Mouse (Mus musculus): ENCODE results near the gene Tcap. TPM values are rescaled to one million over a fixed set of nuclear protein-coding genes. Genes with fewer than 3 reads are reported as not detected.

Tcap gene
- 0.16 and 0.40 TPM in 2 replicates for polyA plus RNA-seq (2016; fragmentation: Nextera tagmentation; extraction: Ambion mirVana)

DNA sequence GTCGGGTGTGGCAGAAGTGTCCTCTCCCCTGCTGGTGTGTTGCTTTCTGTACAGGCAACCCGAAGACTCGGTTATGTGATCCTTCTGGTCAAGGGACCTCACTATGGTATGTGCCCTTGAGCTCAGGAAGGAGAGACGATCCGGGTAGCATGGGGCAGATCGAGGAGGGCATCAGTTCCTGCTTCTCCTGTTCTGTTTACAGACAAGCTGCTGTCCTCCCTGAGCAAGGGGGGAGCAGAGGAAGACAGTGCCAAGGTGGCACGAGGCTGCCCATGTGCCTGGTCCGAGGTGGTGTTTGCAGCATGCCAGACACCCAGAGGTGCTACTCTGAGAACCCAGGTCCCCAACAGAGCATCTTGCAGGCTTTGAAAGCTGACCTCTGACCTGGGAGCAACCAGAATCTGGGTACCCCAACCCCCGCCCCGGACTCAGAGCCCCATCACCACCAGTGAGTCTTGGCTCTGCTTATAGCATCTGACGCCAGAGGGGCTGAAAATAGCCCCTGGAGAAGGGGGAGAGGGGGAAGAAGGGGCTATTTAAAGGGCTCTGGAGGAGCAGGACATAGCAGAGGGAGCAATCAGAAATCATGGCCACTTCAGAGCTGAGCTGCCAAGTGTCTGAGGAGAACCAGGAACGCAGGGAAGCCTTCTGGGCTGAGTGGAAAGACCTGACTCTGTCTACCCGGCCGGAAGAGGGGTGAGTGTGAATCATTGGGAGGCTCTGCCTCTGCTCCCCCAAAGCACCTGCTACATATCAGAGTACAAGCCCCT, at the start of gene Tcap:
Gene Tcap (plus strand): TSS at position 551 of the 770 bp plus-strand sequence.
- Histone ChIP-seq H3K27ac (no peak within 1 kb of the TSS), H3K9me3 (replicated peaks) (no peaks in the 10 kb centered on the region), H3K27me3 (ENCODE audit: low read depth, poor library complexity, severe bottlenecking) (peaks cover 56% of the 10 kb centered on the region), H3K36me3 (peaks cover 34% of the 10 kb centered on the region), H3K4me1 (peaks cover 12% of the 10 kb centered on the region), H3K4me3 (no peak within 1 kb of the TSS)
- WGBS = 57% methylated on average over 14 of the region's 14 CpGs
- no peak for DNase-seq (ENCODE audit: low spot score)

- peak overlapping the region; percentile 29 for H3K4me3 ChIP-seq
- DNase-seq (ENCODE audit: low spot score) = no peak
- 1% methylated on average over 41 of the region's 41 CpGs for WGBS
- H3K36me3 ChIP-seq = no peaks in the 10 kb centered on the region
- peaks cover 20% of the 10 kb centered on the region for H3K4me1 ChIP-seq
- H3K27ac ChIP-seq = no peak overlapping the region
- H3K27me3 ChIP-seq (ENCODE audit: low read depth, poor library complexity, severe bottlenecking) = peaks cover 100% of the 10 kb centered on the region
- no peaks in the 10 kb centered on the region for H3K9me3 ChIP-seq (replicated peaks)
These were observed 49.5 kb upstream of the Tcap start for GRCm38 (mm10) chr11:98333981-98334741.

- peaks cover 28% of the 10 kb centered on the region for H3K4me1 ChIP-seq
- no peak overlapping the region for H3K4me3 ChIP-seq
- no peak for DNase-seq (ENCODE audit: low spot score)
- no peaks in the 10 kb centered on the region for H3K9me3 ChIP-seq (replicated peaks)
- WGBS = 8% methylated on average over 9 of the region's 9 CpGs
- H3K36me3 ChIP-seq = no peaks in the 10 kb centered on the region
- peaks cover 100% of the 10 kb centered on the region for H3K27me3 ChIP-seq (ENCODE audit: low read depth, poor library complexity, severe bottlenecking)
- no peak overlapping the region for H3K27ac ChIP-seq
These were observed 48.4 kb upstream of the Tcap start for GRCm38 (mm10) chr11:98335250-98335649.

DNA sequence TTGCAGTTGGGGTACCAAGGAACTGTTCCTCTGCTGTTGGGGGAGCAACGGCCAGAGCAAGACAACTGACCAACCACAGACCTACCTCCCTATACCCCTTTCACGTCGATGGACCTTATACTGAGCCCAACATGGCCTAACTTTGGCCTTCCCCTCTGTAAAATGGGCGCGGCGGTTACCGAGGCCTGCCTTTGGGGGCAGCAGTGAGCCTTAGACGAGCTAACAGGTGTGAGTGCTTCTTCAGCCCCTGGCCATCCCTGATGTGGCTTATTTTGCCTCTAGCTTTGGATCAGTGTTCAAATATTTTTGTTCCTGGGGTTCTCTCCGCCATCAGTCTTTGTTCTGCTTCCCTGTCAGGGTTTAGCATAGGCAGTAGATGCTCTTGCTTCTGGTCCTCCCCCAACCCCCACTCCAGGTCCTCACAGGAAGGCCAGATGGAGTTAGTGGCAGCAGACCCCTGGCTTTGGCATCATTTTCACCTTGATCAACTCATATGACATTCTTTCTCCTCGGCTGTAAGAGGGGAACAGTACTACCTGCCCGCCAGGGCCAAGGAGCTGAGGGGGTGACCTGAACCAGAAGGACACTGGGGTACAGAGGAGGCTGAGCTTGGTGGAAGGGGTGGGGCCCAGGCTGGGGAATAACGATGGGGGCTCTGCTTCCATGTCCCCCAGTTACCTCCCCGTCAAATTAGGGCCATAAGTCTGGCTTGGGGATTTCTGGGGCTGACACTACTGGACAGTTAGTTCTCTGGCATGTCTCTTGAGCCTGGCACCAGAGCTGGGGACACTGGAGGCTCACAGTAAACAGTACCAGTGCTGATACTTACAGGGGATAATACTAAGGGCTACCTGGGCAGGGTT, 47.1 kb upstream of the Tcap start:
- peaks cover 28% of the 10 kb centered on the region for H3K4me1 ChIP-seq
- no peak overlapping the region for H3K4me3 ChIP-seq
- no peak overlapping the region for H3K27ac ChIP-seq
- no peaks in the 10 kb centered on the region for H3K36me3 ChIP-seq
- DNase-seq (ENCODE audit: low spot score) = no peak
- H3K27me3 ChIP-seq (ENCODE audit: low read depth, poor library complexity, severe bottlenecking) = peaks cover 99% of the 10 kb centered on the region
- 20% methylated on average over 13 of the region's 13 CpGs for WGBS
- no peaks in the 10 kb centered on the region for H3K9me3 ChIP-seq (replicated peaks)

GRCm38 (mm10) chr11:98338507-98338961, 45.1 kb upstream of the Tcap start:
- H3K27ac ChIP-seq = no peak overlapping the region
- 2% methylated on average over 52 of the region's 57 CpGs for WGBS

GRCm38 (mm10) chr11:98339071-98339501, 44.5 kb upstream of the Tcap start:
- no peak for DNase-seq (ENCODE audit: low spot score)
- under 1% methylated on average over 19 of the region's 19 CpGs for WGBS
- Histone ChIP-seq H3K27me3 (ENCODE audit: low read depth, poor library complexity, severe bottlenecking) (peaks cover 98% of the 10 kb centered on the region), H3K4me3 (peak overlapping the region; percentile 55), H3K9me3 (replicated peaks) (no peaks in the 10 kb centered on the region), H3K4me1 (peaks cover 35% of the 10 kb centered on the region), H3K36me3 (no peaks in the 10 kb centered on the region), H3K27ac (no peak overlapping the region)

More at GRCm38 (mm10) chr11:98338507-98338961, 45.1 kb upstream of the Tcap start:
- peaks cover 98% of the 10 kb centered on the region for H3K27me3 ChIP-seq (ENCODE audit: low read depth, poor library complexity, severe bottlenecking)
- H3K4me3 ChIP-seq = peak overlapping the region; percentile 55
- no peaks in the 10 kb centered on the region for H3K36me3 ChIP-seq
- no peaks in the 10 kb centered on the region for H3K9me3 ChIP-seq (replicated peaks)
- H3K4me1 ChIP-seq = peaks cover 39% of the 10 kb centered on the region
- no peak for DNase-seq (ENCODE audit: low spot score)

GRCm38 (mm10) chr11:98339679-98340287, 43.8 kb upstream of the Tcap start:
- H3K9me3 ChIP-seq (replicated peaks) = no peaks in the 10 kb centered on the region
- H3K36me3 ChIP-seq = no peaks in the 10 kb centered on the region
- no peak overlapping the region for H3K4me3 ChIP-seq
- DNase-seq (ENCODE audit: low spot score) = no peak
- H3K27ac ChIP-seq = no peak overlapping the region
- 4% methylated on average over 11 of the region's 11 CpGs for WGBS
- peaks cover 97% of the 10 kb centered on the region for H3K27me3 ChIP-seq (ENCODE audit: low read depth, poor library complexity, severe bottlenecking)
- H3K4me1 ChIP-seq = peaks cover 29% of the 10 kb centered on the region

DNA sequence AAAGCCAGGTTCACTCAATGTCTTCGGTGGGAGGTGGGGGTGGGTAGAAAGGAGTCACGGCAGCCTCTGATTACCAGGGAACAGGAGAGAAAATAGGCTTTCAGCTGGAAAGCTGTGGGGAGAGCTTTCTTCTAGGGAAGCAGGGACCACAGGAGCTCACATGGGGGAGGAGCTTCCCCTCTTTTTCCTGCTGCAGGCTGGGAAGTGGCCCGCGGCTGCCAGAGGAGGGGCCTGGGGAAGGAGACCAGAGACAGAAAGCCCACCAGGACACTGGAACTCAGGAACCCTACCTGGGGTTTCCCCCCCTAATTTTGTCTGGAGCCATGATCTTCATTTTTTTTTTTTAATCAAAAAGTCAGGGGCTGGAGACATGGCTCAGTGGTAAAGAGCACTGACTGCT, 43.0 kb upstream of the Tcap start:
- H3K36me3 ChIP-seq = no peaks in the 10 kb centered on the region
- WGBS = 11% methylated on average over 4 of the region's 4 CpGs
- H3K27me3 ChIP-seq (ENCODE audit: low read depth, poor library complexity, severe bottlenecking) = peaks cover 97% of the 10 kb centered on the region
- DNase-seq (ENCODE audit: low spot score) = no peak
- H3K4me1 ChIP-seq = peaks cover 29% of the 10 kb centered on the region
- H3K27ac ChIP-seq = no peak overlapping the region
- H3K9me3 ChIP-seq (replicated peaks) = no peaks in the 10 kb centered on the region
- H3K4me3 ChIP-seq = no peak overlapping the region

DNA sequence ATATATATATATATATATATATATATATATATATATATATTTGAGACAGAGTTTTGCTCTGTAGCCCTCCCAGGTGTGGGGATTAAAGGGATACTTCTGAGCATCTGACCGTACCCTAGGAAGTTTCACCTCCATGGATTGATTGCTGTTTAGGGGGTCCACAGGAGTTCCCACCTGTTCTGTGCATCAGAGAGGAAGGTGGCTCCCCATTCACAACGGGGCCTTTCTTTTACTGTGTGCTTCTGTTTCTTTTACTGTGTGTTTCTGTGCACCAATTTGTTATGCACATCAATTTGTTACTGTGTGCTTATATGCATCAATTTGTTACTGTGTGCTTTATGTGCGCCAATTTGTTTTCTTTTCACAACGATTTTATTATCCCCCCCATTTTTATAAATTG, 42.4 kb upstream of the Tcap start:
- peaks cover 29% of the 10 kb centered on the region for H3K4me1 ChIP-seq
- no peak overlapping the region for H3K4me3 ChIP-seq
- H3K27ac ChIP-seq = no peak overlapping the region
- DNase-seq (ENCODE audit: low spot score) = no peak
- peaks cover 97% of the 10 kb centered on the region for H3K27me3 ChIP-seq (ENCODE audit: low read depth, poor library complexity, severe bottlenecking)
- no peaks in the 10 kb centered on the region for H3K9me3 ChIP-seq (replicated peaks)
- 62% methylated on average over 4 of the region's 4 CpGs for WGBS
- H3K36me3 ChIP-seq = no peaks in the 10 kb centered on the region

DNA sequence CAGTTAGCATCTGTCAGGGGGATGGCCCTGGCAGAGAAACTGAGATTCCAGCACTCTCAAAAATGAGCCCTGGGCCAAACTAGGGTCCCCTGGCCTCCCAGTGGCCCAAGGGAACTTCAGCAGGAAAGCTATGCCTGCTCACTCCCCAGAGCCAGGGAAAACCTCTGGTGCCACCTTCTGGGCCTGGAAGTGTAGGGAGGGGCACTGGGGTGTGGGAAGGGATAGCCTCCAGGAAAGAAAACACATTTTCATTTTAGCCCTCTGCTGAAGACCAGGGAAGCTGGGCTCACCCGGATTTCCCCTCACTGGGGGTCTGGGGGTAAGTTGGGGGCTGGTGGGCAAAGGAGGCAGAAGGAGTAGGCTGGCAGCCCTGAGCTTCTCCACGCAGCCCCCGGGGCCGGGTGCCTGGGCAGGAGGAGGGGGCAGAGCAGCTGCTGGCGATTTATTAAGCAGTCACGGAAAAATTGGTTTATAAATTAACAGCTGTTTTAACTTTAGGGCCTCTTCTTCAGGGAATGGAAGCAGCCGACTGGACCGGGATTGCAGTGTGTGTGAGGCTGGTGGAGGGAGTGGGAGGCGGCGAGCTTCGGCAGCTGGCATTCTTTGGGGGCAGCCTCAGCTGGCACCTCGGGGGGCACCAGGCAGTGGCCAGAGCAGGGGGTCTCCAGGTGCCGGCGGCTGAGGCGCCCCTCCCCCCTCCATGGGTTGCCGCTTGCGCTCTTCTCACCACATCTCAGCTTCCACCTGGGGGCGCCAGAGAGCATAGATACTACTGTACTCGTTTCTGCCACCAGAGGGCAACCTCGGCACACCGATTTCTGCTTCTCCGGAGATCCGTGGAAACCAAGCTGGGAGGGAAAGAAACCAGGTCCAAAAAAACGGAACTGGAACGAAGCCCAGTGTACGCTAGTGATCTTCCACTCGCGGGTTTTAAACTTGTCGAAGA, 41.3 kb upstream of the Tcap start:
- peaks cover 29% of the 10 kb centered on the region for H3K4me1 ChIP-seq
- peak overlapping the region; percentile 31 for H3K4me3 ChIP-seq
- DNase-seq (ENCODE audit: low spot score) = peak; percentile 98
- peaks cover 97% of the 10 kb centered on the region for H3K27me3 ChIP-seq (ENCODE audit: low read depth, poor library complexity, severe bottlenecking)
- no peak overlapping the region for H3K27ac ChIP-seq
- 4% methylated on average over 29 of the region's 29 CpGs for WGBS
- no peaks in the 10 kb centered on the region for H3K36me3 ChIP-seq
- no peaks in the 10 kb centered on the region for H3K9me3 ChIP-seq (replicated peaks)

- H3K27me3 ChIP-seq (ENCODE audit: low read depth, poor library complexity, severe bottlenecking) = peaks cover 97% of the 10 kb centered on the region
- DNase-seq (ENCODE audit: low spot score) = peak; percentile 89
- no peak overlapping the region for H3K27ac ChIP-seq
- H3K36me3 ChIP-seq = no peaks in the 10 kb centered on the region
- 0 out of 2 replicates have a peak overlapping the region, but pooled peaks have one; percentile 18 for H3K4me3 ChIP-seq
- peaks cover 27% of the 10 kb centered on the region for H3K4me1 ChIP-seq
- 2% methylated on average over 14 of the region's 14 CpGs for WGBS
- no peaks in the 10 kb centered on the region for H3K9me3 ChIP-seq (replicated peaks)
These were observed 38.4 kb upstream of the Tcap start for GRCm38 (mm10) chr11:98345253-98345652.

All from limb, embryonic 10.5 days (tissue).